Mouse (Mus musculus) CH12.LX (cell line): ENCODE measurements around the gene Ctcf. TPM values are rescaled to one million over a fixed set of nuclear protein-coding genes. Genes with fewer than 3 reads are reported as not detected.
A peak's percentile ranks its signal among the peaks of the same experiment; 100 is the strongest.

ENCODE experiments used
- DNase-seq: peaks from one replicate; pipeline ENCODE4 v3.0.0-alpha.2; 2013; ENCODE audit errors: extremely low read depth
- H3K27ac ChIP-seq: 2 replicates; pipeline ENCODE4 v1.5.1; 2012; ENCODE audit warnings: low read depth, mild to moderate bottlenecking, control low read depth, moderate library complexity; ENCODE audit not compliant: insufficient read depth
- H3K27me3 ChIP-seq: replicated peaks from 2 replicates; pipeline ENCODE3; 2012; ENCODE audit warnings: inconsistent platforms
- H3K36me3 ChIP-seq, 2 experiments: replicated peaks in 1 of 2; 2 replicates each; pipeline versions ENCODE3 to v1.6.1; 2012; ENCODE audit warnings: inconsistent platforms in 1 of 2, low read length in 1 of 2, mild to moderate bottlenecking in 1 of 2, mixed read lengths in 1 of 2, moderate library complexity in 1 of 2; ENCODE audit not compliant: control insufficient read depth in 1 of 2, insufficient read depth in 1 of 2
- H3K4me1 ChIP-seq, 2 experiments: 2 replicates each; pipeline ENCODE4 v1.6.1; 2012; ENCODE audit warnings: inconsistent platforms in 1 of 2, moderate library complexity in 1 of 2; ENCODE audit not compliant: insufficient read depth in 2 of 2, control insufficient read depth in 1 of 2
- H3K4me2 ChIP-seq: 2 replicates; pipeline ENCODE4 v1.6.1; 2012; ENCODE audit warnings: low read depth, mild to moderate bottlenecking, control low read depth; ENCODE audit not compliant: poor library complexity, insufficient read depth, severe bottlenecking
- H3K4me3 ChIP-seq, 3 experiments: fragments of 150-350 bp in 1 of 3; sonication (generic) in 1 of 3; replicated peaks in 1 of 3; 2 replicates each; pipeline versions ENCODE3 to v1.5.1; 2011 to 2012; ENCODE audit warnings: low read depth in 2 of 3, low read length in 2 of 3, mild to moderate bottlenecking in 2 of 3, moderate library complexity in 2 of 3, control low read depth in 1 of 3, improper control_type of control experiment in 1 of 3, inconsistent platforms in 1 of 3, mixed read lengths in 1 of 3; ENCODE audit not compliant: poor library complexity in 1 of 3
- H3K79me2 ChIP-seq: replicated peaks from 2 replicates; pipeline ENCODE4 v1.6.1; 2012; ENCODE audit warnings: mild to moderate bottlenecking, moderate library complexity; ENCODE audit not compliant: control insufficient read depth, poor library complexity, insufficient read depth, severe bottlenecking; ENCODE audit errors: extremely low read depth
- H3K9ac ChIP-seq: 2 replicates; pipeline ENCODE4 v1.6.1; 2012; ENCODE audit warnings: low read depth, mild to moderate bottlenecking, control low read depth, moderate library complexity; ENCODE audit not compliant: insufficient read depth
- H3K9me3 ChIP-seq: replicated peaks from 2 replicates; pipeline ENCODE3; 2012; ENCODE audit warnings: low read length, inconsistent platforms, mixed read lengths
- BHLHE40 ChIP-seq: IDR thresholded peaks from 2 replicates; pipeline ENCODE4 v1.6.1; 2011; ENCODE audit warnings: mild to moderate bottlenecking, low read depth, low read length, improper control_type of control experiment
- CHD1 ChIP-seq: IDR thresholded peaks from 2 replicates; pipeline ENCODE4 v1.6.1; 2012; ENCODE audit warnings: low read depth, low read length, improper control_type of control experiment, inconsistent platforms
- CHD2 ChIP-seq: IDR thresholded peaks from 2 replicates; pipeline ENCODE4 v1.6.1; 2011; ENCODE audit warnings: low read length, improper control_type of control experiment
- CTCF ChIP-seq, 2 experiments: IDR thresholded peaks in 1 of 2; conservative IDR thresholded peaks in 1 of 2; 2 replicates each; pipeline ENCODE4 v1.5.1; 2011 to 2012; ENCODE audit warnings: low read depth in 2 of 2, low read length in 2 of 2, improper control_type of control experiment in 1 of 2, inconsistent platforms in 1 of 2, mild to moderate bottlenecking in 1 of 2, moderate library complexity in 1 of 2
- E2F4 ChIP-seq: IDR thresholded peaks from 2 replicates; pipeline ENCODE4 v1.6.1; 2011; ENCODE audit warnings: low read depth, low read length, improper control_type of control experiment; ENCODE audit not compliant: insufficient replicate concordance
- ELF1 ChIP-seq: IDR thresholded peaks from 2 replicates; pipeline ENCODE4 v1.6.1; 2014; ENCODE audit warnings: low read depth, mild to moderate bottlenecking, inconsistent platforms, low read length, improper control_type of control experiment
- EP300 ChIP-seq: IDR thresholded peaks from 2 replicates; pipeline ENCODE4 v1.6.1; 2011; ENCODE audit warnings: low read length, improper control_type of control experiment
- ETS1 ChIP-seq: conservative IDR thresholded peaks from 2 replicates; pipeline ENCODE4 v1.6.1; 2012; ENCODE audit warnings: low read depth, mild to moderate bottlenecking, inconsistent platforms, low read length, improper control_type of control experiment, moderate library complexity
- GABPA ChIP-seq: IDR thresholded peaks from 2 replicates; pipeline ENCODE4 v1.6.1; 2012; ENCODE audit warnings: low read depth, low read length, improper control_type of control experiment, inconsistent platforms; ENCODE audit not compliant: insufficient replicate concordance
- HCFC1 ChIP-seq: IDR thresholded peaks from 2 replicates; pipeline ENCODE4 v1.6.1; 2012; ENCODE audit warnings: low read depth, mild to moderate bottlenecking, inconsistent platforms, low read length, improper control_type of control experiment
- IRF4 ChIP-seq: IDR thresholded peaks from 2 replicates; pipeline ENCODE4 v1.6.1; 2014; ENCODE audit warnings: low read depth, mild to moderate bottlenecking, inconsistent platforms, low read length, improper control_type of control experiment
- JUN ChIP-seq: IDR thresholded peaks from 2 replicates; pipeline ENCODE4 v1.6.1; 2011; ENCODE audit warnings: low read depth, mild to moderate bottlenecking, low read length, improper control_type of control experiment, moderate library complexity; ENCODE audit not compliant: insufficient read depth
- JUND ChIP-seq: conservative IDR thresholded peaks from 2 replicates; pipeline ENCODE4 v1.6.1; 2011; ENCODE audit warnings: low read depth, low read length, improper control_type of control experiment
- KAT2A ChIP-seq: IDR thresholded peaks from 2 replicates; pipeline ENCODE4 v1.6.1; 2012; ENCODE audit warnings: low read length, improper control_type of control experiment, inconsistent platforms; ENCODE audit not compliant: insufficient replicate concordance
- MAFK ChIP-seq: IDR thresholded peaks from 2 replicates; pipeline ENCODE4 v1.6.1; 2011; ENCODE audit warnings: low read length, improper control_type of control experiment; ENCODE audit not compliant: insufficient replicate concordance
- MAX ChIP-seq: IDR thresholded peaks from 2 replicates; pipeline ENCODE4 v1.6.1; 2011; ENCODE audit warnings: low read length, improper control_type of control experiment
- MAZ ChIP-seq: IDR thresholded peaks from 2 replicates; pipeline ENCODE4 v1.6.1; 2012; ENCODE audit warnings: low read depth, mild to moderate bottlenecking, inconsistent platforms, low read length, improper control_type of control experiment, moderate library complexity
- MXI1 ChIP-seq: IDR thresholded peaks from 2 replicates; pipeline ENCODE4 v1.6.1; 2011; ENCODE audit warnings: mild to moderate bottlenecking, low read depth, low read length, improper control_type of control experiment
- MYC ChIP-seq: IDR thresholded peaks from 2 replicates; pipeline ENCODE4 v1.6.1; 2011; ENCODE audit warnings: low read depth, mild to moderate bottlenecking, improper control_type of control experiment, low read length
- NELFE ChIP-seq: IDR thresholded peaks from 2 replicates; pipeline ENCODE4 v1.6.1; 2011; ENCODE audit warnings: low read depth, low read length, improper control_type of control experiment
- NRF1 ChIP-seq: IDR thresholded peaks from 2 replicates; pipeline ENCODE4 v1.6.1; 2014; ENCODE audit warnings: low read depth, mild to moderate bottlenecking, inconsistent platforms, low read length, improper control_type of control experiment, moderate library complexity
- PAX5 ChIP-seq: IDR thresholded peaks from 2 replicates; pipeline ENCODE4 v1.6.1; 2012; ENCODE audit warnings: low read length, inconsistent platforms, mixed read lengths
- POLR2A ChIP-seq: IDR thresholded peaks from 2 replicates; pipeline ENCODE4 v1.6.1; 2011; ENCODE audit warnings: low read depth, mild to moderate bottlenecking, improper control_type of control experiment, low read length
- POLR2AphosphoS2 ChIP-seq: IDR thresholded peaks from 2 replicates; pipeline ENCODE4 v1.6.1; 2011; ENCODE audit warnings: low read depth, low read length, improper control_type of control experiment
- RAD21 ChIP-seq: IDR thresholded peaks from 2 replicates; pipeline ENCODE4 v1.6.1; 2011; ENCODE audit warnings: low read depth, mild to moderate bottlenecking, low read length, improper control_type of control experiment, moderate library complexity
- RCOR1 ChIP-seq: conservative IDR thresholded peaks from 2 replicates; pipeline ENCODE4 v1.6.1; 2012; ENCODE audit warnings: low read depth, mild to moderate bottlenecking, inconsistent platforms, low read length, improper control_type of control experiment
- SIN3A ChIP-seq: IDR thresholded peaks from 2 replicates; pipeline ENCODE4 v1.6.1; 2012; ENCODE audit warnings: low read length, improper control_type of control experiment, inconsistent platforms
- SMC3 ChIP-seq: IDR thresholded peaks from 2 replicates; pipeline ENCODE4 v1.6.1; 2011; ENCODE audit warnings: low read depth, low read length, improper control_type of control experiment
- TBP ChIP-seq: conservative IDR thresholded peaks from 2 replicates; pipeline ENCODE4 v1.6.1; 2011; ENCODE audit warnings: low read depth, low read length, improper control_type of control experiment
- TCF12 ChIP-seq: IDR thresholded peaks from 2 replicates; pipeline ENCODE4 v1.6.1; 2014; ENCODE audit warnings: low read depth, mild to moderate bottlenecking, inconsistent platforms, low read length, improper control_type of control experiment
- UBTF ChIP-seq: IDR thresholded peaks from 2 replicates; pipeline ENCODE4 v1.6.1; 2012; ENCODE audit warnings: low read depth, mild to moderate bottlenecking, inconsistent platforms, low read length, improper control_type of control experiment, moderate library complexity
- USF1 ChIP-seq: IDR thresholded peaks from 2 replicates; pipeline ENCODE4 v1.6.1; 2014; ENCODE audit warnings: low read depth, mild to moderate bottlenecking, inconsistent platforms, low read length, improper control_type of control experiment
- USF2 ChIP-seq: conservative IDR thresholded peaks from 2 replicates; pipeline ENCODE4 v1.6.1; 2011; ENCODE audit warnings: low read depth, low read length, improper control_type of control experiment
- ZC3H11A ChIP-seq: IDR thresholded peaks from 2 replicates; pipeline ENCODE4 v1.6.1; 2012; ENCODE audit warnings: low read depth, mild to moderate bottlenecking, inconsistent platforms, low read length, improper control_type of control experiment
- ZKSCAN1 ChIP-seq: IDR thresholded peaks from 2 replicates; pipeline ENCODE4 v1.6.1; 2012; ENCODE audit warnings: low read depth, inconsistent platforms, low read length, improper control_type of control experiment, borderline replicate concordance
- ZMIZ1 ChIP-seq: IDR thresholded peaks from 2 replicates; pipeline ENCODE4 v1.6.1; 2012; ENCODE audit warnings: low read depth, mild to moderate bottlenecking, inconsistent platforms, low read length, improper control_type of control experiment
- ZNF384 ChIP-seq: IDR thresholded peaks from 2 replicates; pipeline ENCODE4 v1.6.1; 2012; ENCODE audit warnings: low read depth, low read length, improper control_type of control experiment, inconsistent platforms
- dilution Hi-C: fragments of 300-500 bp; cut with MboI; formaldehyde crosslinking; loops from 2 replicates; pipeline ENCODE4 v1.14.3; 2020; ENCODE audit warnings: low sequenced_read_pairs; ENCODE audit not compliant: extremely low pct_unique_long_range_greater_than_20kb, extremely low pct_ligation_motif_present
- in situ Hi-C: fragments of 300-500 bp; cut with MboI; formaldehyde crosslinking; loops from 3 replicates; pipeline ENCODE4 v1.14.3; 2019; ENCODE audit warnings: low sequenced_read_pairs, low pct_ligation_motif_present, low pct_unique_long_range_greater_than_20kb, mixed read lengths
- polyA plus RNA-seq: library from polyadenylated mRNA; unstranded; fragments of >175 nt; gene quantifications from 2 replicates; pipeline ENCODE4 v1.2.1, GENCODE M21; 2012; ENCODE audit warnings: low read depth; ENCODE audit not compliant: insufficient read length
- total RNA-seq, 2 experiments: library from RNA; depleted of rRNA; stranded (reverse); fragments of 300-350 nt in 1 of 2; fragments of >200 nt in 1 of 2; gene quantifications; 2 replicates each; pipeline ENCODE4 v1.2.3; 2012 to 2014

The Ctcf gene
- total RNA-seq (2012; rRNA removed) (42.3 and 47.2 TPM in 2 replicates), total RNA-seq (2014; rRNA removed) (48.3 and 52.4 TPM in 2 replicates), polyA plus RNA-seq (97.9 and 107 TPM in 2 replicates)

DNA sequence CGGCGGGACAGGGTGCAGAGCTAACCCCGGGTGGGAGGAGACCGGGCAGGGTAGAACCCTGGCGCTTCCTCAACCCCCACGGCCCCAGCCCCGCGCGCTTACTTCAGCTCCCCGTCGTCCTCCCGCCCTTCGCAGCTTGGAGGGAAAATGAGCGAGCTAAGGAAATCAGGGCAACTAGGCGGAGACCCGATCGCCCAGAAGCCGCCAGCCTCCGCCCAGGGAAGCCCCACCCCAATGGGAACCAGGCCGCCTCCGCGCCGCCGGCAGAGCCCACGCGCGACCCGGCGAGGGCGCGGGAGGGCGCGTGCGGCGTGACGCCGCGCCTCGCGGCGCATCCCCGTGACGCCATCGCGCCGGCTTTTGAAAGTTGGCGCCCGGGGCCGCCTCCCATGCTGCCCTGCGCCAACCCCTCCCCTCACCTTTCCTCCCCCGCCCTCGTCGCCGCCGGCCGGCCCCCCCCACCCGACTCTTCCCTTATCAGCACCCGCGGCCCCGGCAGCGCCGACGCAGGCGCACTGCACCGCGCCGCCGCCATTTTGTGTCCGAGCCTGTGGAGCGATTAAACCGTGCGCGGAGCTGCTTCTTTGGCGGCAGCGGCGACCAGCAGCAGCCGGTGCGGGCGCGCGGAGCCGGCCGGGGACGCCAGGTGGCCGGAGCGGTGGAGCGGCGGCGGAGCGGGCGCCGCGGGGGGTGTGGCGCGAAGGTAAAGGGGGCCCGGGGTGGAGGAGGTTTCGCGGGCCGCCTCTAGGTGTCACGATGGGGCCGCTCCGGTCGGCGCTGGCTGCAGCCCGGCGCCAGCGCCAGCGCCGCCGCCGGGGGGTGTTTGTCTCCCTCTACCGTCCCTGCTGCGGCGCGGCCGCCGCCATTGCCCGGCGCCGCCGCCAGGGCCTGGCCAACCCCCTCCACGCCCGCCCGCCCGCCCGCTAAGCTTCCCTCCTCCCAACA is at the start of gene Ctcf:
Gene Ctcf, plus strand, starts transcription at position 551 of the 945 bp plus-strand sequence.
- in situ Hi-C loops (loop anchor here (5.0 kb wide), 1 partner anchor 51 kb away; the partner anchor contains the start of gene Carmil2), dilution Hi-C loops (no loop called here)
- Histone ChIP-seq H3K27ac (peak within 1 kb of the TSS; percentile 93), H3K27me3 (no peaks in the 10 kb centered on the region), H3K36me3 (peaks cover 0 to 10% of the 10 kb centered on the region in 2 experiments), H3K4me1 (peaks cover 4 to 48% of the 10 kb centered on the region in 2 experiments; a peak in 3 of 4 replicates), H3K4me2 (peak within 1 kb of the TSS; percentile 41), H3K4me3 (peak within 1 kb of the TSS; percentile 73 to 89 (median 79)), H3K9me3 (no peaks in the 10 kb centered on the region), H3K79me2 (peaks cover 54% of the 10 kb centered on the region), H3K9ac (peak within 1 kb of the TSS; percentile 91)
- peak; percentile 89 for DNase-seq
- TF ChIP-seq UBTF (no peak; the same call in 1 of the 2 replicates), CTCF (conservative IDR thresholded peaks at IDR 0.05 in 1 of 2, IDR thresholded peaks at IDR 0.05 in 1 of 2; ENCODE audit: low read depth in 2 of 2, low read length in 2 of 2) (peak in 1 of 2 experiments; percentile 80; a peak in 2 of 4 replicates), RAD21 (peak; percentile 56), POLR2A (peak; percentile 68), ETS1 (no peak), KAT2A (peak; percentile 60; the same call in 1 of the 2 replicates), ZNF384 (no peak), HCFC1 (peak; percentile 67), NELFE (peak; percentile 79), JUN (no peak), MYC (no peak), USF1 (no peak; the same call in 1 of the 2 replicates), MAFK (no peak), ZC3H11A (no peak), EP300 (no peak), POLR2AphosphoS2 (no peak), JUND (no peak), E2F4 (no peak), NRF1 (peak; percentile 88), SMC3 (peak; percentile 59), TBP (0 out of 2 replicates have a peak, but pooled peaks have one; percentile 26), BHLHE40 (peak; percentile 66; the same call in 1 of the 2 replicates), ELF1 (peak; percentile 59), PAX5 (no peak), ZKSCAN1 (no peak), CHD2 (no peak), GABPA (no peak), TCF12 (peak; percentile 72), ZMIZ1 (peak; percentile 47; the same call in 1 of the 2 replicates), MAX (peak; percentile 66; the same call in 1 of the 2 replicates), SIN3A (no peak; the same call in none of the 2 replicates), MXI1 (no peak; the same call in 1 of the 2 replicates), USF2 (no peak), MAZ (peak; percentile 85), RCOR1 (no peak), CHD1 (no peak), IRF4 (peak; percentile 48)
